Mouse (Mus musculus): ENCODE data around the gene Egfl8.

Gene Egfl8

DNA sequence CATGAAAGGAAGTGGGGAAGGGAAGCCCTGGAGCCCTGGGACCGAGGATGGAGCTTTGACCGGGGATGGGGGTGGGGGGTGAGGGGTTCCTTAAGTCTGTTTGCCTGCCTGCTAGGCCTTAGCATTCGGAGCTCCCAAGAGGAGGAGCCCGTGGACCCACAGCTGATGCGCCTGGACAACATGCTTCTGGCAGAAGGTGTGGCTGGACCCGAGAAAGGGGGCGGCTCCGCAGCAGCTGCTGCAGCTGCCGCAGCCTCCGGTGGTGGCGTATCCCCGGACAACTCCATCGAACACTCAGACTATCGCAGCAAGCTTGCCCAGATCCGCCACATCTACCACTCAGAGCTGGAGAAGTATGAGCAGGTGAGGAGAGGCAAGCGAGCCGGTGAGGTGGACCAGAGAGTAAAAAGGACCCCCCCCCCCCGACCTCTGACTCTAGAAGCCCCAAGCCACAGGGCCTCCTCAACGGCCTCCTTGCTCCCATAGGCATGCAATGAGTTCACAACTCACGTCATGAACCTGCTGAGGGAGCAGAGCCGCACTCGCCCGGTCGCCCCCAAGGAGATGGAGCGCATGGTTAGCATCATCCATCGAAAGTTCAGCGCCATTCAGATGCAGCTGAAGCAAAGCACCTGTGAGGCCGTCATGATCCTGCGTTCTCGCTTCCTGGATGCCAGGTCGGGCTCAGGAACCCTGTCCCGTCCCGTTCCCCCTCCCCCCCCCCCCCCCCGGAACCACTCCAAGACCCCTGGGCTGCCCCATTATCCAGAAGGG lies 21.8 kb downstream of the Egfl8 start:
- DNase-seq: peak; percentile 44

DNA sequence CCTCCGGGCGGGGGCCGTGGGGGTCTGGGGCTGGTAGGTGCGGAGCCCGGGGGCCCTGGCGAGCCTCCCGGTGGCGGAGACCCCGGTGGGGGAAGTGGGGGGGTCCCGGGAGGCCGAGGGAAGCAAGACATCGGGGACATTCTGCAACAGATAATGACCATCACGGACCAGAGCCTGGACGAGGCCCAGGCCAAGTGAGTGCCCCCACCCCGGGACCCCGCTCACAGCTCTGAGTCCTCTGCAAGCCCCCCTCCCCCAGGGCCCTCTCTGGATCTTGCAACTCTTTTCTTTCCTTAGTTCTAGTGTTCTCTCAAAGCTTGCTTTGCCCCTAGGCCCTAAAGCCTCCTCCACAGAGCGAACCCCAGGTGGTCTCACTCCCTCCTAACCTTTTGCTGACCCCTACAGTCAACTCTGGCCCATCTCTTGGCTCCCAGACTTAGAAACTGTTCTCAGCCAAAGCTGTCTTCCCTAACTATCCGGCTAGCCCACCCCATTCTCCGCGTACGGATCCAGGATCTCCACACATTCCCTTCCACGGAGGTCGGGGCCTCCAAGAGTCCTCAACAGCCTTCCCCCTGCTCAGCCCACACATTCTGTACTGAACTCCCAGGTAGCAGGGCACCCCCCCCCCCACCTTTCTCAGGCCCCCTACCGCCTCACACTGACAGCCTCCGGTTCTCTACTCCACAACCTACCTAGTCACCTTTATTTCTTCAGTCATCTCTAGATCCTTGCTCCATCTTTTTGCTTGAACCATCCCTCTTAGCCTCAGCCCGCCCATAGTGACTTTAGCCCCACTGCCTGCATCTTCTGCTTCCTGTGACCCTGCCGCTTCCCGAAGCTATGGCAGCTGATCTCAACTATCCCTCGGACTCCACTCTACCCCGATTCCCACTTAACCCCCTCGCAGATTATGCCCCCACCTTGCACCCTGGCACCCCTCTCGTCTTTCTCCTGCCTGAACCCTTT lies 22.9 kb downstream of the Egfl8 start:
- peak; percentile 57 for DNase-seq

DNA sequence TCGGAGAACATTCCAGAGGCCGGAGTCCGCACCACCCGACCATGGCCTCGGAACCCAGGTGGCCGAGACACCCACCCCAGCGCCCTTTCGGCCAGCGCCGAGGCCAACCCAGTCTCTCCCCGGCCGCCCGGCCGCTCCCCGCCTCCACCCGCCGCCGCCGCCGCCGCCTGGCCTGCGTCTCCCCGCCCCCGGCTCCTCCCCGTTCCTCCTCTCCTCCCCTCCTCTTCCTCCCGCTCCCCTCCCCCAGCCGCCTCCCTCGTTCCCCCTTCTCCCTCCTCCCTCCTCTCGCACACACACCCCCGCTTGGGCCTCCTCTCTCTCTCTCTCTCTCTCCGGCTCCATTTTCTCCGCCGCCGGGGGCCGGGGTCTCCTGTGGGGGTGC lies 23.8 kb downstream of the Egfl8 start:
- peak; percentile 94 for DNase-seq

DNA sequence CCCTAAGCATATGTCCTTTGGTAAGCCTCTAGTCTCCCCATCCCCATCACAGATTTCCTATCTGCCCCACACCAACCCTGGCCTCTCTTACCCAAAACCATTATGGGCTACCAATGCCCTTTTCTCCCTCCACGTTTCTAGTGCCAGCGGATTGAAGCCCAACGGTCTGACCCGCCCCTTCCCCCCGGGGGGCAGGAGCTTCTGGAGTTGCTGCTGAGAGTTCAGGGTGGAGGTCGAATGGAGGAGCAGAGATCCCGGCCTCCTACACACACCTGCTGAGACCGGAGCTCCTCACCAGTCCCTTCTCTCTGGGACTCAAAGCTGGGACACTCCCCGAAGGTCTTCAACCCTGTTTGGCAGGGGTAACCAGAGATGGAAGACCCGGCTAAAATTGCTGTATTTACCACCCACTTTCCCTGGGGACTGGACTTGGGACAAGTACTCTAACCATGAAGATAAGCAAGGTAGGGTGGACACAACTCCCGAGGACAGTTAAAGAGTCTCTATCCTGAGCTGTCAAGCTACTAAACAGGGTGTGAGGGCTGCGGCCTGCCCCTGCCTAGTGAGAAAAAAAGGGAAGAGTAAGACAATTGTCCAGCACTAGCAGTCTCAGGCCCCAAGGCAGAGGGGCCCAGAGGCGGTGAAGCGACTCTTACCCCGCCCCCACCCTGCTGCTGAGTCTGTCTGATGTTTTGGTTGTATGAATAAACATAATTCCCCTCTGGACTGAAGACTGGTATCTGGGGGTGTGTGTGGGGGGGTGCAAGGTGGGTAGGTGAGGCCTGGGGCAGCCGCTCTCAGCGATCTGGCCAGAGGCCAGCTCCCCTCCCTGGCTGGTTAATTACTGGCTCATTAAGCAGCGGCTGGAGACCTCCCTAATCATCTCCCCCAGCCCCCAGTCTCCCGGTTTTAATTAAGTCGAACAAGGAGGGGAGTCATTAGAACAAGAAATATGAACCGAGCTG lies 24.5 kb downstream of the Egfl8 start, which contains the start of gene Pbx2:
Pbx2 (plus strand) TSS at position 238 of the 965 bp plus-strand sequence.
- DNase-seq: peak; percentile 43

DNA sequence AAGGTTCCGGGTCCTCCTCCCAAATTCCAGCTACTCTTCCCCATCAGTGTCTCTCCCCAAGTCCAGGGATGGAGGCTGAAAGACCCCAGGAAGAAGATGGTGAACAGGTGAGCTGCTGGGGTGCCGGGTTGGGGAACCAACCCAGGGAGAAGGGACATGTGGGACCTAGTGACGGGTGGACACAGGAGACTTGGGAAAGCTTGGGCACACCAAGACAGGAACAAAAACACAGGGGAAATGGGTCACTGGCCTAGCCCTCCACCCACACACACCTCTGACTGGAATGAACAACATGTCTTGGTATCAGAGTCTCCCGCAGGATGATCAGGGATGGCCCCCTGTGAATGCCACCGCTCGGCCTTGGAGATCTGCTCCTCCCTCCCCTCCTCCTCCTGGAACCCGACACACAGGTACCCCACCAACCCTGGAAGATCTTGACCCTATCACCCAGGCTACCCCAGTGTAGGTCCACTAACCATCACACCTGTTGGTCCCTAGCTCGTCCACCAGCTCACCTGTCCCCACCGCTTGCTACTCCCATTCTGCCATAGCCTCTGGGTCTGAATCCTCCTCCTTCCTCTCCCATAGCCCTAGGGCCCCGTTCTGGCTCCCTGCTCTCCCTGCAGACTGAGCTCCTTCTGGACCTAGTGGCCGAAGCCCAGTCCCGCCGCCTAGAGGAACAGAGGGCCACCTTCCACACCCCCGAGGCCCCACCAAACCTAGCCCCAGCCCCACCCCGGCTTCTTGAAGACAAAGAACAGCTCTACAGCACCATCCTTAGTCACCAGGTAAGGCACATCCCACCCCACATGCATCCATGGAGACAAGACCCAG lies 25.4 kb downstream of the Egfl8 start:
- DNase-seq: no peak

DNA sequence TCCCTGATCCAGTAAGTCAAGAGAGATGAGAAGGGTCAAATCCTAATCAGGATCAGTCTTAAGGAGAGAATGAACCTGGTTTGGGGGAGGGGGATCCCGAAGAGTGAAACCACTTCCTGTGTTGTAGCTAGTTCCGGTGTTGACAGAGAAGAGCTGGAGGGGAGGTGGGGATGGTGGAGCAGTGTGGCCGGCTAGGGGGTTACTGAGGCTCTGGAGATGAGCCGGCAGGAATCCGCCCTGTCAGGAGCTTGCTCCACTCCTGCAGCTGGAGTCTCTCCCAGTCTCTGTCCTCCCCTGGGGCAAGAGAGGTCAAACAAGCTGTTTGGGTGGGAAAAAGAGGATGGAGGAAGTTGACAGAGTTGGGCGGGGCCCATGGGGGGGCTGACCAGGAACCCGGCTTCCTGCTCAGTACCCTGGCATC lies 26.1 kb downstream of the Egfl8 start, which contains the start of gene Gpsm3:
Gpsm3 (plus strand) TSS at position 126 of the 421 bp plus-strand sequence.
- peak; percentile 75 for DNase-seq

DNA sequence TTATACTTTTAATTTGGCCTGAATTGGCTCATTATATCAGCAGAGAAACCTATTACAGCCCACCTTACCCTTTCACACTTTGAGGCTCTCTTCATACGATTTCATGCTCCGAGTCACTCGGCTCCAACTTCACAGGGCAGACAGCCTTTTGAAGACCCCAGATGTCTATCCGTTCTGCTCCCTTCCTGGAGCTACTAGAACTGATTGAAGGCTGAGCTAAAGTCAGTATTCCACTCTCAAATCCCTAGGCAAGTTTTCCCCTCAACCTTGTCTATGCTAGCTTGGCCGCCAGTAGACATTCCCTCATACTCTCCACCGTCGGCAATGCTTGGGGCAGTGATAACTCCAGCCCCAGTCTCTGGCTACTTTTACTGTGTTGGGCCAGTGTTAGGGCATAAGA lies 26.6 kb downstream of the Egfl8 start:
- no peak for DNase-seq

DNA sequence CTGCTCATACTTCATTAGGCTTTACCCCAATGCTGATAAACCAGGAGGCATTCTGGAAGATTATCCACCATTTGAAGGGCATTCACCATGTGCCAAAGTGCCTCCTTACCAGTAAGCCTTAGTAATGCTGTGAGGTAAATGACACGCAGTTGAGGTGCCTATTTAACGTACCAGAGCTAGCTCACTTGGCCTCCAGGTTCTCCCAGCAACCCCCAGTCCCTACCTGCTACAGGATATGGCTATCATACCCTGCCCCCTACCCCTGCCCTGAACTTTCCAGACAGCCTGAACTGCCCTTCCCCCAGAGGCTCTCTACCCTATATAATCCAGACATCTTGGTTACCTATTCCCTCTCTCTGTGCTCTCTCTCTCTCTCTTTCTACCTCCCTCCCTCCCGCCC lies 27.0 kb downstream of the Egfl8 start:
- DNase-seq: no peak

DNA sequence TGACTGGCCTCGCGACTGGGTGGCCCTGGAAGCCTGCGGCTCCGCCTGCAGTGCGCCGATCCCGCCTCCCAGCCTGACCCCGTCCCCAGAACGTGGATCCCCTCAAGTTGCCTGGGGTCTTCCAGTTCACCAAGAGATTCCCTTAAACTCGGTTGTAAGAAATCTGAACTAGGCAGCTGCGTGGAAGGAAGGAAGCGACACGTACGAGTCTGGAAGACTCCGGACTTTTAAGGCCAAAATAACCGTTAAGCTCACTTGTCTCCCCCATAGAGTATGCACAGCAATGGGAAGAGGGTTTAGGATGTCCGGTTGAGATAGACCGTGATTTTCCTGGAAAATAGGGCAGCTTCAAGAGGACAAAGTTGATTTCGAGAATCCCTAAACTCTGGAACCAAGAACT lies 28.0 kb downstream of the Egfl8 start:
- DNase-seq: no peak

DNA sequence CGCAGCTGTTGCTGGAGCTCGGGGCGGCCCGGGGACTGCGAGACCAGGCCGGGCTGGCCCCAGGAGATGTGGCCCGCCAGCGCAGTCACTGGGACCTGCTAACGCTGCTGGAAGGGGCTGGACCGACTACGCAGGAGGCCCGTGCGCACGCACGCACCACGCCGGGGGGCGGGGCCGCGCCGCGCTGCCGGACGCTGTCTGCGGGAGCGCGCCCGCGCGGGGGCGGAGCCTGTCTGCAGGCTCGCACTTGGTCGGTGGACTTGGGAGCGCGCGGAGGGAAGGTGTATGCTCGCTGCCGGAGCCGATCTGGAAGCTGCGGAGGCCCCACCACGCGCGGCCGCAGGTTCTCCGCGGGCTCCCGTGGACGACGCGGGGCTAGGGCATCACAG lies 28.4 kb downstream of the Egfl8 start:
- DNase-seq: peak; percentile 99

DNA sequence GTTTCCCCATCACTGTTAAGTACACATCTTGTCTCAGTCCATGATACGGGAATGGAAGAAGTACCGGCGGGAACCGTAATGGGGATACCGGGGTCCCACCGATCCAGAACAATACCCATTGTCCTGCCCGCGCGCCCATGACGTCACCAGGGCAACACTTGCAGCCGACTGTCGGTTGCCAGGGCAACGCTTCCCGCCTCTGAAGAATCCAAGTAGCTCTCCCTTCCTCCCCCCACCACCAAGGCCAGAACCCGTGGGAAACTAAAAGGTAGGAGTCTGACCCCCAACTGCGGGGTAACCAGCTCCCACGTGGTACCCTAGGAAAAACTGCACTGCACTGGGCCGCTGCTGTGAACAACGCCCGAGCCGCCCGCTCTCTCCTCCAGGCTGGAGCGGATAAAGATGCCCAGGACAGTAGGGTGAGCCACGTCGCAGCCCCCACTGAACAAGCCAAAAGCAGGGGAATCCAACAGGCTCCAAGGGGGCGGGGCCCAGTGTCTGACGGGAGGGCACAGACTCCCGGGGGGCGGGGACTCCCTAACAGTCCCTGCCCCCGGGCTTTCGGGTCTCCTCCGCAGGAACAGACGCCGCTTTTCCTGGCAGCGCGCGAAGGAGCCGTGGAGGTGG lies 28.9 kb downstream of the Egfl8 start:
- DNase-seq: peak; percentile 94

DNA sequence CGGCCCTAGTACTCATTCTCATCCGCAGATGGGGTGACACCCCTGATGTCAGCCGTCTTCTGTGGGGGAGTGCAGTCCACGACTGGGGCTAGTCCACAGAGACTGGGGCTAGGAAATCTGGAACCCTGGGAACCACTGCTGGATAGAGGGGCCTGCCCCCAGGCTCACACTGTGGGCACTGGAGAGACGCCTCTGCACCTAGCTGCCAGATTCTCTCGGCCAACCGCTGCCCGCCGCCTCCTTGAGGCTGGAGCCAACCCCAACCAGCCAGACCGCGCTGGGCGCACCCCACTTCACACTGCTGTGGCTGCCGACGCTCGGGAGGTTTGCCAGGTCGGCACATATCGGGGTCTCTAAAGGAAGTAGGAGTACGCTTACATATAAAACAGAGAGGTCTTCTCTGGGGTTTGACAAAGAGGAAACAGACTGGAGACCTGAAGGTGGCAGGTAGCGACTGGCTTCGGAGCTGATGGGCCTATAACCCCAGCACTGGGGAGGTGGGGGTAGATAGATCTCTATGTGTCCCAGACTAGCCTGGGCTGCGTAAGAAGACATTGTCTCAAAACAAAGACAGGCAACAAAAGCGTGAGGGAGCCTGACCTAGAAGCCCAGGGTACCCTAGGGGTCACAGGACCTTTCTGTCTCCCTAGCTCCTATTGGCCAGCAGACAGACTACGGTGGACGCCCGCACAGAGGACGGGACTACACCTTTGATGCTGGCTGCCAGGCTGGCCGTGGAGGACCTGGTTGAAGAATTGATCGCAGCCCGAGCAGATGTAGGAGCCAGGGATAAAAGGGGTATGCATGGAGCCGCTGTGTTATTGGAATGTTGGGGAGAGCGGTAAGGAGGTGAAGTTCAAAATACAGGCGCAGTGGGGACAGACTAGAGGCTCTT lies 29.6 kb downstream of the Egfl8 start:
- no peak for DNase-seq

DNA sequence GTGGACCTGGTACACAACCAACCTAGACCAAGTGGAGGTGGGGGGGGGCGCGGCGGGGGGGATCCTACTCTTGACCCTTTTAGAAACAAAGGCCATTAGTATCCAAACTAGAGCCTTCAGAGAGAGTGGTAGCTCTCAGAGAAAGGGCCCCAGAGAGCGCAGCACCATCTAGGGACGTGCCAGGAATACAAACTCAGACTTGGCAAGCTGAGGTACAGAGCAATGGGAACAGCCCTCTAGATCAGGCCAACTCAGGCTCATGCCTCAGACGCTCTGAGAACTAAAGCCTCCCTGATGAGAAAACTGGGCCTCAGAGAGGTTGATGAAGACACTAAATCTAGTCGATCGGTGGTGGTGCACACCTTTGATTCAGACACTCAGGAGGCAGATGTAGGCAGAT lies 30.6 kb downstream of the Egfl8 start:
- no peak for DNase-seq

DNA sequence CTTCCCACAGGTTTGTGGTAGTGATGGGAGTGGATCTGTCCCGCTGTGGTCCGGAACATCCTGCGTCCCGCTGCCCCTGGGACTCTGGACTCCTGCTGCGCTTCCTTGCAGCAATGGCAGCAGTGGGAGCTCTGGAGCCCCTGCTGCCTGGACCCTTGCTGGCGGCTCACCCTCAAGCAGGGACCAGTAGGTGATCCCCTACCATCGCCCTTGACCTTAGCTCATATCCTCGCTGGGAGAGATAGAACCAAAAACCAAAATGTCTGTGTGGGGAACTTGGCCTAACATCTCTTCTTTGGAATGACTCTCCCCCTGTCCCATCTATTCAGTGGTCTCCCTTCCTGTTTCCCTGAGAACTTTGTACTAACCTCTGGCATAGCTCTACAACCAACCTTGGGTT lies 32.0 kb downstream of the Egfl8 start:
- DNase-seq: no peak

DNA sequence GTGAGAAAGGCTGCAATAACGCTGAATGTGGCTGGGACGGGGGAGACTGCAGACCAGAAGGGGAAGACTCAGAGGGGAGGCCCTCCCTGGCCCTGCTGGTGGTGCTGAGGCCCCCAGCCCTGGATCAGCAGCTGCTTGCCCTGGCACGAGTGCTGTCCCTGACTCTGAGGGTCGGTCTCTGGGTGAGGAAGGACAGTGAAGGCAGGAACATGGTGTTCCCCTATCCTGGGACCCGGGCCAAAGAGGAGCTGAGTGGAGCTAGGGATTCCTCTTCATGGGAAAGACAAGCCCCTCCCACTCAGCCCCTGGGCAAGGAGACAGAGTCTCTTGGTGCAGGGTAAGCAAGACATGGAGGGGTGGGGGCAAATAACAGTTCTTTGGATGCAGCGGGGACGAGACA lies 32.4 kb downstream of the Egfl8 start:
- peak; percentile 41 for DNase-seq

DNA sequence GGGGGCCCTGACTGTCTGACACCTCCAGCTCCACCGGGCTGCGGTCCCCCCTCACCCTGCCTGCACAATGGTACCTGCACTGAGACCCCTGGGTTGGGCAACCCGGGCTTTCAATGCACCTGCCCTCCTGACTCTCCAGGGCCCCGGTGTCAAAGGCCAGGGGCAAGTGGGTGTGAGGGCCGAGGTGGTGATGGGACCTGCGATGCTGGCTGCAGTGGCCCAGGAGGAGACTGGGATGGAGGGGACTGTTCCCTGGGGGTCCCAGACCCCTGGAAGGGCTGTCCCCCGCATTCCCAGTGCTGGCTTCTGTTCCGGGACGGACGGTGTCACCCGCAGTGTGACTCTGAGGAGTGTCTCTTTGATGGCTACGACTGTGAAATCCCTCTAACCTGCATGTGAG lies 33.2 kb downstream of the Egfl8 start:
- DNase-seq: no peak

DNA sequence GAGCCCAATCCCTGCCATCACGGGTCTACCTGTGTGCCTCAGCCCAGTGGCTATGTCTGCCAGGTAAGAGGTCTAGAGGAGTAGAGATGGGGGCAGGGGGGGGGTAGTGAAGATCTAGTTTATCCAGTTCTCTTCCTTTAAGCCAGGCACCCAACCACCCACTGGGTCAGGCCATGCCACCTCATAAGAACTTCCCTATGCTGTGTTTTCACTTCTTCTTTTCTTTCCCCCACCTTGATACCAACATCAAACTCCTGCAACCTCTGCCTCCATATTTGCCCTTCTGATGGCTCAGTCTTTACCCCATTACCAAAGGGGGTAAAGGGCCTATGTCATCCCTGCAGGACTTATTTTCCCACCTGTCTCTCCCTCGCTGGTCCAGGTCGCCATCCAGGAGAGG lies 37.7 kb downstream of the Egfl8 start:
- DNase-seq: no peak

DNA sequence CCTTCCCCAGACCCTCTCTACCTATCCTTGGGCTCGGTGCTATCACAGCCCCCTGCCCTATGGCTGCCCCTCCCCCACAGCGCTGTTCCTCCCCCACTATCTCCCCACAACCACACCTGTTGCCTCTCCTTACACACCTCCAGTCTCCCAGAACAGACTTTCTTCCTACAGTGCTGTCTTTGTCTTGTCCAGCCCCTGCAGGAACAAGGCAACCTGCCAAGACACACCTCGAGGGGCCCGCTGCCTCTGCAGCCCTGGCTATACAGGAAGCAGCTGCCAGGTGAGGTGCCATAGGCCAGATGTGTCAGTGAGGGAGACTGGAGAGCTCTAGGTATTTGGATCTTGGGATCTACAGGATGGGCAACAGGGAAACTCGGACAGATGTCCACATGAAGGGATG lies 39.2 kb downstream of the Egfl8 start:
- DNase-seq: no peak

DNA sequence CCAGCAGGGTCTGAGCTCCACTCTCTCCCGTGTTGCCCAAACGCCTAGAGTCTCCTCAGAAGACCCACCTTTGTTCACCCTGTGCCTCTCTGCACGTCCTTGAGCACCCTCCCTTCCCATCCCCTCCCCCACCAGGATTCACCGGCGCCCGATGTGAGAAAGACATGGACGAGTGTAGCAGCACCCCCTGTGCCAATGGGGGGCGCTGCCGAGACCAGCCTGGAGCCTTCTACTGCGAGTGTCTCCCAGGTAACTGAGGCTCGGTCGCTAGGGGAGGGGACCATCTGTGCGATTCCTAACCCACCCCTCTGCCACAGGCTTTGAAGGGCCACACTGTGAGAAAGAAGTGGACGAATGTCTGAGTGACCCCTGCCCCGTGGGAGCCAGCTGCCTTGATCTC lies 43.4 kb downstream of the Egfl8 start:
- no peak for DNase-seq

DNA sequence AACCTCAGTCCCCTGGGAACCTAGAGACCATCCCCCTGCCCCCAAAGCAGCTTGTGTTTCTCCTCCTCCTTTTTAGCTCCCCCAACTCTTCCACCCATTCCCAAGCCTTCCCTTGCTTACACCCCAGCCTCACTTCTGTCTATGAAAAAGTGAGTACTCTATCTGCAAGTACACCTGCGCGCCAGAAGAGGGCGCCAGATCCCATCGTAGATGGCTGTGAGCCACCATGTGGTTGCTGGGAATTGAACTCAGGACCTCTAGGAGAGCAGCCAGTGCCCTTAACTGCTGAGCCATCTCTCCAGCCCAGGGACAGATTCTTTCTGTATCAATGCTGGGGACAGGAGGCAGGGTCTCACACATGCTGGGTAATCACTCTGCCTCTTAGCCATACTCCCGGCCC lies 43.9 kb downstream of the Egfl8 start:
- no peak for DNase-seq

Data from kidney, postnatal 14 days (tissue).